Mouse (Mus musculus) testis, adult 2 months (tissue): ENCODE measurements around the gene Il20ra. TPM values are rescaled to one million over a fixed set of nuclear protein-coding genes. Genes with fewer than 3 reads are reported as not detected.

Source experiments
- H3K27ac ChIP-seq: fragments of 200-500 bp; 2 replicates; pipeline ENCODE4 v1.5.1; 2012; ENCODE audit warnings: low read depth, low read length; ENCODE audit not compliant: control insufficient read depth, insufficient read depth
- H3K27me3 ChIP-seq: fragments of 200-500 bp; 2 replicates; pipeline ENCODE4 v1.6.1; 2012; ENCODE audit warnings: mild to moderate bottlenecking, low read length, moderate library complexity; ENCODE audit not compliant: control insufficient read depth, insufficient read depth
- H3K36me3 ChIP-seq: fragments of 200-500 bp; 2 replicates; pipeline ENCODE4 v1.6.1; 2012; ENCODE audit warnings: mild to moderate bottlenecking, low read length; ENCODE audit not compliant: control insufficient read depth, insufficient read depth
- H3K4me1 ChIP-seq: fragments of 200-500 bp; 2 replicates; pipeline ENCODE4 v1.6.1; 2012; ENCODE audit warnings: low read length; ENCODE audit not compliant: control insufficient read depth, insufficient read depth
- H3K4me3 ChIP-seq: fragments of 200-500 bp; 2 replicates; pipeline ENCODE4 v1.5.1; 2012; ENCODE audit warnings: low read depth, mild to moderate bottlenecking, low read length, moderate library complexity, mixed read lengths; ENCODE audit not compliant: control insufficient read depth
- CTCF ChIP-seq: fragments of 200-500 bp; IDR thresholded peaks from 2 replicates; pipeline ENCODE4 v1.5.1; 2012; ENCODE audit warnings: low read depth, mild to moderate bottlenecking, inconsistent platforms, low read length, moderate library complexity; ENCODE audit not compliant: control insufficient read depth, insufficient read depth, insufficient replicate concordance
- POLR2A ChIP-seq: fragments of 200-500 bp; IDR thresholded peaks from 2 replicates; pipeline ENCODE4 v1.6.1; 2012; ENCODE audit warnings: low read depth, mild to moderate bottlenecking, inconsistent platforms, low read length, moderate library complexity; ENCODE audit not compliant: control insufficient read depth
- polyA plus RNA-seq: library from polyadenylated mRNA; depleted of rRNA; stranded (reverse); fragments of >200 nt; gene quantifications from 2 replicates; pipeline ENCODE4 v1.2.3, GENCODE M21; 2012; rRNA removed

Il20ra gene
- polyA plus RNA-seq = 0.64 and 1.0 TPM in 2 replicates

DNA sequence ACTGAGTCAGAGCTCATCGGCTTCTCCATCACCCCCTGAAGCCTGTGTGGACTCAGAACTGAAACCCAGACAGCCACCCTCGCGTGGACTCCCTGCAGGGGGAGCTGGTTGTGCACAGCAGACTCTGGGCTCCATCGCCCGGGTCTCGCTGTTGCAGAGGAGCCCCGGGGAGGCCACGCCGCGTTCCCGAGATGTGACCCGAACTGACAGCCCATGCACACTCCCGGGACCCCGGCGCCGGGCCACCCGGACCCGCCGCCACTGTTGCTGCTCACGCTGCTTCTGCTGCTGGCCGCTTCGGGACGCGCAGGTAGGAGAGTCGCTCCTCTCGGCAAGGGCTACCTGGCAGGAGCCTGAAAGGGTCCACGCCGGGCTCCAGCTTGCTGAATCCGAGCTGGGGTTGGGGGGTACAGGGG, at the start of gene Il20ra:
Gene Il20ra (plus strand): TSS at position 150 of the 416 bp plus-strand sequence.
- no peaks in the 10 kb centered on the region for H3K36me3 ChIP-seq
- no peak within 1 kb of the TSS for H3K27ac ChIP-seq
- H3K4me1 ChIP-seq = no peaks in the 10 kb centered on the region; the same call in 1 of the 2 replicates
- H3K4me3 ChIP-seq = no peak within 1 kb of the TSS
- TF ChIP-seq POLR2A (no peak), CTCF (no peak)
- H3K27me3 ChIP-seq = no peaks in the 10 kb centered on the region

DNA sequence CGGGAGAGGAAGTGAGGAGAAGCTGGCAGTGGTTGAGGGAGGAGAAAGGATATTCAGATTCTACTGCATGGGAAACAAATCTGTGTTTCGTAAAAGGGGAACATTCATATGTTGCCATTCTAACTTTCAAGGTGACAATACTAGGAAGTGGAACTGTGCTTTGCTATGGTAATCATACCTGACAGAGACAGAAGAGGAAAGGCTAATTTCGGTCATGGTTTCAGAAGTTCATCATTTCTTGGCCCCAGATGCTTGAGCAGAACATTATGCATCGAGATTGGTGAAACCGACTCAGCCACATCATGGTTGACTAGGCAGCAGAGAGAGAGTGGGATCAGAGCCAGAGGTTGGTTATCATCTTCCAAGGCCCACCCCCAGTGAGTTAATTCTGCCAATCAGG, 43.4 kb upstream of the Il20ra start:
- TF ChIP-seq POLR2A (no peak), CTCF (no peak)
- H3K27ac ChIP-seq = no peak overlapping the region
- no peak overlapping the region for H3K4me3 ChIP-seq
- no peaks in the 10 kb centered on the region for H3K27me3 ChIP-seq
- no peaks in the 10 kb centered on the region for H3K4me1 ChIP-seq
- H3K36me3 ChIP-seq = no peaks in the 10 kb centered on the region

DNA sequence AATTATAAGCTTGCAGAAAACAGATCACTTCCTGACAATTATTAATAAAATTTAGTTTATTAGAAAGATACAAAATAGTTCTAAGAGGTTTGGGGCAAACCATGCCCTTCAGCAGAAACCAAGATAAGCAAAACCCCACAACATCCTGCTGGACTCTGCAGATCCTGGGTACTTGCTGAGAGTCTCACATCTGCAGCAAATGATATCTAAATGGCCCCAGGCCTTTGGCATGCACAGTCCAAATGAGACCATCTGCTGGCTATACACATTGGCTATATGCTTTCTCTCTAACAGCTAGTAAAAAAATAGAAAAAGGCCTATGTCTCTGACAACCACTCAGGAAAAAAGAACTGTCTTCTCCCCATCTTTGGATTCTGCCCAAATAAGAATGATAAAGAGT, 40.4 kb upstream of the Il20ra start:
- H3K27me3 ChIP-seq = no peaks in the 10 kb centered on the region
- H3K4me3 ChIP-seq = no peak overlapping the region
- TF ChIP-seq CTCF = no peak
- no peak for TF ChIP-seq POLR2A
- no peaks in the 10 kb centered on the region for H3K36me3 ChIP-seq
- no peak overlapping the region for H3K27ac ChIP-seq
- no peaks in the 10 kb centered on the region for H3K4me1 ChIP-seq

DNA sequence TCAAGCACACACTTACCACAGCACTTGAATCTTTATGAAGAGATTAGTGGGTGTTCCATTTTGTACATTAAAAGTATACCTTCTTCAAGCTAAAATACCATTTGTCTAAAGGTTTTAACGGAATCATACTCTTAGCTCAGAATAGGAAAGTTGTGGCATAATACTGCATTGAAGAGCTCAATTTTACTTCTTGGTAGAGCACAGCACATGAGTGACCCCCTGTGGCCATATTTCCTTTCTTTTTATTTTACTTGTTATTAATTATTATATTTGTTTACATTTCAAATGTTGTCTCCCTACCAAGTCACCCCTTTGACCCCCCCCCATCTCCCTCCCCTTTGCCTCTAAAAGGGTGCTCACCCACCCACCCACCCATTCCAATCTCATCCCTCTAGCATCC, 39.2 kb upstream of the Il20ra start:
- TF ChIP-seq POLR2A (no peak), CTCF (no peak)
- Histone ChIP-seq H3K36me3 (no peaks in the 10 kb centered on the region), H3K27me3 (no peaks in the 10 kb centered on the region), H3K4me1 (no peaks in the 10 kb centered on the region), H3K27ac (no peak overlapping the region), H3K4me3 (no peak overlapping the region)

DNA sequence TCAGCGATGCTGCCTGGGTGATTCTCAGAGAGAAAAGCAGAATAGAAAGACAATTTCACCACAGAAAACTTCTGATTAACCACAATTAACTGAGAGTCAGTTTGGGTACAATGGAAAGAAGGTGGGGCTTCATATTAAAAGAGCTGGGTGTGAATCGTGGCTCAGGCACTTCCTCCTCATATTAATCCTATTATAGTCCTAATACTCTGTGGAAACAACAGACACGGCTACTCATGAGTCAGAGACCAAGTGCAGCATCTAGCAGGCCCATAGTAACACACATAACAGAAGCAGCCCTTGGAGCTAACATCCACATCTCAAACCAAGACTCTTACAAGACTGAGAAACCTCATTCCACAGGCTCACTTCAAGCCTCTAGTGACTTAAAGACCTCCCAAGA, 24.7 kb upstream of the Il20ra start:
- Histone ChIP-seq H3K36me3 (no peaks in the 10 kb centered on the region), H3K27ac (no peak overlapping the region), H3K4me1 (peaks cover 8% of the 10 kb centered on the region), H3K27me3 (no peaks in the 10 kb centered on the region), H3K4me3 (no peak overlapping the region)
- TF ChIP-seq POLR2A (no peak), CTCF (no peak)

DNA sequence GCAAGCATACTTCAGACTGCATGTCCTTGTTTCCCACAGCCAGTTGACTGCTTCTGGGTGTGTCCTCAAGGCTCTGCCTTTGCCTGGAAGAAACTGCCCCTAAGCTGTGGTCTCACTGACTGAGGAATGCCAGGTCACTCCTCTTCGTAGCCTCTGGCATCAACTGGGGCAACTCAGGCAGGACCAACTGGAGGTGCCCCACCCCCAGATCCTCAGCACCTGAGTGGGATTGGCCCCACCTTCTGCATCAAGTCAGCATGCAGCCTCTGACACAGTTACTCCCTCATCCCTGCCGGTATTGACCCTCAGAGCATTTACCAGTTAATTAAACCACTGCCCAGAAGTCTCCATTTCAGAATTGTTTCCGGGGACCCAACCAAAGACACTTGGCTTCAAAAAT, 21.1 kb upstream of the Il20ra start:
- TF ChIP-seq CTCF = no peak
- TF ChIP-seq POLR2A = no peak
- Histone ChIP-seq H3K36me3 (no peaks in the 10 kb centered on the region), H3K4me3 (peak overlapping the region; percentile 20; the same call in 1 of the 2 replicates), H3K27ac (no peak overlapping the region), H3K27me3 (no peaks in the 10 kb centered on the region), H3K4me1 (peaks cover 7% of the 10 kb centered on the region)

DNA sequence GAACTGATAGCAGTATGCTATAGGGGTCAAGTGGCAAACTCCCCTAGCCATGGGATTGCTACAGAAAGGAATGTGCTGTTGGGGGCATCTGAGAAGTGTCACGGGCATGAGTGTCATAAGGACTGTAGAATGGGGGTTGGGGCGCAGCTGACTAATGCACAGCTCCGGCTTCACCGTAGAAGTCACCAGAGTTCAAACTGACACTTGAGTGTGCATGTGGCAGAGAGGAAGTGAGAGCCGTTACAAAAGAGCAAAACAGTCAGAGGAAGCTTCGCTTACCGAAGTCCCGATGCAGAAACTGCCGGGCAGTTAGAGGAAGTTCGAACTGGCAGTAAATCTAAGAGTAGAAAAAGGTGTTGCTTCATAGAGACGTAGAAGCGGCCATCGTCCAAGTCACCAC, 20.6 kb upstream of the Il20ra start:
- H3K27ac ChIP-seq = no peak overlapping the region
- no peaks in the 10 kb centered on the region for H3K36me3 ChIP-seq
- TF ChIP-seq CTCF = no peak
- no peak for TF ChIP-seq POLR2A
- peaks cover 7% of the 10 kb centered on the region for H3K4me1 ChIP-seq
- no peaks in the 10 kb centered on the region for H3K27me3 ChIP-seq
- H3K4me3 ChIP-seq = peak overlapping the region; percentile 4

DNA sequence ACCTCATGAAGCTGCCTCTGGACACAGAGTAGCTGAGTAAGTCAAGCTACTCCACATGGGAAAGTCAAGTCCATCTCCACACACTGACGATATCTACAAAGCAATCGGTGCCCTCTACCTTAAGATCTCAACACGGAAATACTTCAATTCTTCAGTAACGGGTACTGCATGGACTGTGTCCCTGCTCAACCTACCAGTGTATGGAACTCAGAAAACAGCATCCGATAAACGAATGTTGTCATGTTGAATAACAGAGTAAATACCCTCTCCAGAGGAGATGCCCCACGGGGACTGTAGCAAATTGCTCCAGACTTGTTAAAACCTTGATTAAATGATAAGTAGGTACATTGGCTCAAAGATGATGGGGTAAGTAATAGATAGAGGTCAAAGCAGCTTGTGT, 20.0 kb upstream of the Il20ra start:
- no peaks in the 10 kb centered on the region for H3K36me3 ChIP-seq
- TF ChIP-seq POLR2A = no peak
- no peak for TF ChIP-seq CTCF
- H3K4me1 ChIP-seq = peaks cover 7% of the 10 kb centered on the region
- no peak overlapping the region for H3K27ac ChIP-seq
- H3K4me3 ChIP-seq = peak overlapping the region; percentile 4; the same call in 1 of the 2 replicates
- no peaks in the 10 kb centered on the region for H3K27me3 ChIP-seq
